ENCODE assay signal across 16 mouse cellular contexts in genomic region chr2:12331962-12332361, GRCm38 (mm10).
"Had no signal": no experiment of that assay in that cellular context is flagged by ENCODE, and none has a peak within 500 bp of the region (broad histone marks: within the 10 kb centered on the region; RNA-seq: fewer than 3 reads in every experiment).

No protein-coding gene starts in this region.

- H3K27ac ChIP-seq: limb, embryonic 13.5 days; liver, embryonic 15.5 days; midbrain, embryonic 13.5 days; neural tube, embryonic 12.5 days had no signal

- DNase-seq: kidney, adult 18-20 months; kidney, postnatal 10 days; kidney, postnatal 4 days; lung, adult 2 months; lung, postnatal 36 days; retina, postnatal 1 day; right cerebral cortex, postnatal 4 days; spleen, adult 18-20 months; thymus, adult 2 months; thymus, postnatal 25 days had no signal

- H3K9me3 ChIP-seq: limb, embryonic 13.5 days; liver, embryonic 15.5 days; midbrain, embryonic 13.5 days; neural tube, embryonic 12.5 days had no signal

- H3K4me2 ChIP-seq: limb, embryonic 13.5 days; liver, embryonic 11.5 days; liver, embryonic 15.5 days; midbrain, embryonic 13.5 days; neural tube, embryonic 12.5 days had no signal

- ATAC-seq: lung, postnatal 0 days; midbrain, embryonic 13.5 days had no signal

- H3K36me3 ChIP-seq: limb, embryonic 13.5 days; liver, embryonic 15.5 days; midbrain, embryonic 13.5 days; neural tube, embryonic 12.5 days had no signal

- H3K4me3 ChIP-seq: limb, embryonic 13.5 days; liver, embryonic 15.5 days; midbrain, embryonic 13.5 days; neural tube, embryonic 12.5 days had no signal

- H3K9ac ChIP-seq: limb, embryonic 13.5 days; liver, embryonic 15.5 days; midbrain, embryonic 13.5 days; neural tube, embryonic 12.5 days had no signal

- H3K27me3 ChIP-seq: limb, embryonic 13.5 days; liver, embryonic 15.5 days; midbrain, embryonic 13.5 days; neural tube, embryonic 12.5 days had no signal
